Mouse (Mus musculus) G1E (cell line): ENCODE measurements around the gene Nos1ap. TPM values are rescaled to one million over a fixed set of nuclear protein-coding genes. Genes with fewer than 3 reads are reported as not detected.

Experiments used
- ATAC-seq: 2 replicates; pipeline ENCODE4 v1.8.0; 2016; ENCODE audit warnings: mild to moderate bottlenecking; ENCODE audit not compliant: insufficient number of reproducible peaks, poor library complexity, low FRiP score, severe bottlenecking; ENCODE audit errors: extremely low read depth
- DNase-seq: peaks from one replicate; pipeline ENCODE4 v3.0.0; 2012; ENCODE audit warnings: low spot score
- H3K27me3 ChIP-seq: 2 replicates; pipeline ENCODE4 v1.6.1; 2012; ENCODE audit warnings: mild to moderate bottlenecking, low read length, inconsistent platforms; ENCODE audit not compliant: insufficient read depth
- H3K36me3 ChIP-seq: replicated peaks from 2 replicates; pipeline ENCODE3; 2012; ENCODE audit warnings: mild to moderate bottlenecking, inconsistent platforms
- H3K4me1 ChIP-seq: 2 replicates; pipeline ENCODE4 v1.6.1; 2012; ENCODE audit warnings: low read depth, low read length, inconsistent platforms, mixed read lengths; ENCODE audit not compliant: insufficient read depth
- H3K4me3 ChIP-seq: 2 replicates; pipeline ENCODE4 v1.5.1; 2012; ENCODE audit warnings: low read depth, mild to moderate bottlenecking, inconsistent platforms, low read length, moderate library complexity, mixed read lengths
- H3K9me3 ChIP-seq: replicated peaks from 2 replicates; pipeline ENCODE4 v1.6.1; 2012; ENCODE audit warnings: inconsistent platforms
- CTCF ChIP-seq: IDR thresholded peaks from 2 replicates; pipeline ENCODE4 v1.5.1; 2012; ENCODE audit warnings: low read depth, low read length, inconsistent platforms, mixed read lengths
- GATA1 ChIP-seq: IDR thresholded peaks from 2 replicates; pipeline ENCODE4 v1.6.1; 2012; ENCODE audit warnings: borderline replicate concordance, low read length, inconsistent platforms, mixed read lengths
- GATA2 ChIP-seq: IDR thresholded peaks from 2 replicates; pipeline ENCODE4 v1.6.1; 2012; ENCODE audit warnings: low read depth, low read length, inconsistent platforms, borderline replicate concordance
- POLR2AphosphoS5 ChIP-seq: IDR thresholded peaks from 2 replicates; pipeline ENCODE4 v1.6.1; 2012; ENCODE audit warnings: low read depth, low read length, inconsistent platforms; ENCODE audit not compliant: insufficient replicate concordance
- TAL1 ChIP-seq: conservative IDR thresholded peaks from 2 replicates; pipeline ENCODE4 v1.6.1; 2012; ENCODE audit warnings: low read depth, low read length, inconsistent platforms, mixed read lengths
- polyA plus RNA-seq: library from polyadenylated mRNA; stranded (reverse); fragments of >175 nt; gene quantifications from 2 replicates; pipeline ENCODE4 v1.2.3, GENCODE M21; 2012
- total RNA-seq, 2 experiments: library from RNA; stranded (forward) in 1 of 2; stranded (reverse) in 1 of 2; fragments of 200-1000 nt in 1 of 2; fragments of >200 nt in 1 of 2; fragmentation: Nextera tagmentation in 1 of 2; gene quantifications; 2 replicates each; pipeline ENCODE4 v1.2.3; 2014 to 2017

Gene Nos1ap
- total and polyA plus RNA-seq, 3 experiments = 1.6 to 18.2 (median 6.1) TPM

DNA sequence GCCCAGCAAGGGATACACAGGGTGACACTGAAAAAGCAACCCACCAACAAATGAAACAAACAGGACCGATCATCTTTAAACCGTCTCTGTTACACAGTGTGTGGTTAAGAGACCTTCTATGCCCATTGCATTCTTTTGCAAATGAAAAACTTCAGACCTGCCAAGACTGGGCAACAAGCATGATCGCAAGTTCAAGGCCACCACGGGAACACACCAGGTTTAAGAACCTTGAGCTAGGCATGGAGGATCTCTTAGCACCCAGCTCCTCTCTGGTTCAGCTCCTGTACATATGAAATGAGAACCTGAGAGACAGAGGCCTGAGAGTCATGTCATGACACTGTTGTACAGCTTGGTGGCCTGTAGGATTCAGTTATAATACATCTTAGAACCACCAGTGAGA, 190.8 kb downstream of the Nos1ap start:
- no peaks in the 10 kb centered on the region for H3K36me3 ChIP-seq
- H3K4me1 ChIP-seq = no peaks in the 10 kb centered on the region
- peaks cover 6% of the 10 kb centered on the region for H3K27me3 ChIP-seq
- DNase-seq (no peak), ATAC-seq (no peak)
- no peaks in the 10 kb centered on the region for H3K9me3 ChIP-seq
- H3K4me3 ChIP-seq = no peak overlapping the region
- TF ChIP-seq TAL1 (no peak), GATA1 (no peak), GATA2 (no peak)

- no peak for DNase-seq
- TF ChIP-seq CTCF (no peak), POLR2AphosphoS5 (no peak)
Observed at GRCm38 (mm10) chr1:170395101-170395500, 194.6 kb downstream of the Nos1ap start.

DNA sequence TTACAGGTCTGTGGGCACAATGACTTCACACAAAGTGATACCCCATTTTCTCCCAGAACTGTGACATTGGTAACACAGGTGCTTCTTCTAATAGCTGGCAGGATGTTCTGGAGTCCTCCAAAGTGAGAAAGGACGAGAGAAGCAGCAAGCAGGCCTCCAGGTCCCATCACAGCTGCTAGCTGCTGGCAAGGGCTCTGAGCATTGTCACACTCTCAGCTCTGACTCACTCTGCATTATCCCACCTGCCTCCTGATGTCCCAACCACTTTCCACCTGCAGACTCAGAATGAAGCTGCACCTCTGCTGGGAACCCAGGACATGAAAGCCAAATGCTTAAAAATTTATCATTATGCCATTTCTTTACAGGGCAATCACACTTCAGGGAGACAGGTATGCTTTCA, 195.0 kb downstream of the Nos1ap start:
- DNase-seq = no peak
- no peak for ATAC-seq
- Histone ChIP-seq H3K36me3 (no peaks in the 10 kb centered on the region), H3K9me3 (no peaks in the 10 kb centered on the region), H3K27me3 (peaks cover 11% of the 10 kb centered on the region), H3K4me1 (no peaks in the 10 kb centered on the region), H3K4me3 (no peak overlapping the region)
- TF ChIP-seq POLR2AphosphoS5 = no peak
- TF ChIP-seq GATA1 = no peak
- TF ChIP-seq TAL1 = no peak
- no peak for TF ChIP-seq CTCF
- TF ChIP-seq GATA2 = no peak

More at GRCm38 (mm10) chr1:170395101-170395500, 194.6 kb downstream of the Nos1ap start:
- peaks cover 11% of the 10 kb centered on the region for H3K27me3 ChIP-seq
- H3K9me3 ChIP-seq = no peaks in the 10 kb centered on the region
- H3K4me3 ChIP-seq = no peak overlapping the region
- no peak for ATAC-seq
- H3K36me3 ChIP-seq = no peaks in the 10 kb centered on the region
- H3K4me1 ChIP-seq = no peaks in the 10 kb centered on the region

DNA sequence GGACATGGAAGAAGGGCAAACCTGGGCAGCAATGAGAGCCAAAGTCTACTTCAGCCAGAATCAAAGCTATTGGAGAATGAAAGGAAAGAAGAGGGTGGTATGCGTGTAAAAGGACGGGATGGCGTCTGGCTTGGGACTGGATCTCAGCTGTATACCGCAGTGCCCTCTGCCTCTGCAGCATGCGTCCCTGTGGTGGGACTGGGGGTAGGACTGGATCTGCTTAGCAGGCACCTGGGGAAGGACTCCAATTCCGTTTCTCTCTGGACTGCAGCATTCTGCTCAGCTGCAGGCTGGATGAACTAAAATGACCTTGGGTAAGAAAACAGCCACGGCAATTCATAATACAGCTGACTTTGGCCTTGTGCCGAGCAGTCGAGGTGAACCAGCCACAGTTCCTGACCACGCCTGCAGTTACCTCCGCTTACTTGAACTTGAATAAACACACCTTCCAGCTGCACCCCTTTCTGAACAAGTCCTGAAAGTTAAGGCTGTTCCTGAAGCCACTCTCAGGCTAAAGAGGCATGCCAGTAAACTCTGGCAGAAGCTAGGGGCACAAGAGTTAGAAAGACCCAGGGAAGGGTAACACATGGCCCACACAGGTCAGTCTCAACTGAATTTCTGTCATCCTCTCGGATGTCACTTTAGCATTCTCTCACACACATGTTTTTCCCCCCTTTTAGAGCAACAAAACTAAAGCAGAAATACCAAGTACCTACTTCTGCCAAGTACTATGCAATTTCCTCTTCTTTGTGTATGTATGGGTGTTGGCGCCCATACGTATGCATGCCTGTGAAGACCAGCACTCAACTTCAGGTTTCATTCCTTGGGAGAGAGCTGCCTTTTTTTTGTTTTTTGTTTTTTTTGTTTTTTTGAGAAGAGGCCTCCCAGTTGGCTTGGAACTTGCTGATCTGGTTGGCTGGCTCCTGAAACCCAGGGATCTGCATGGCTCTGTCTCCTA, 196.6 kb downstream of the Nos1ap start:
- H3K4me1 ChIP-seq = no peaks in the 10 kb centered on the region
- TF ChIP-seq TAL1 (no peak), CTCF (no peak), GATA2 (no peak), POLR2AphosphoS5 (no peak), GATA1 (no peak)
- DNase-seq = no peak
- H3K4me3 ChIP-seq = no peak overlapping the region
- no peaks in the 10 kb centered on the region for H3K9me3 ChIP-seq
- H3K27me3 ChIP-seq = peaks cover 11% of the 10 kb centered on the region
- no peaks in the 10 kb centered on the region for H3K36me3 ChIP-seq
- ATAC-seq = no peak

GRCm38 (mm10) chr1:170387180-170387912, 202.3 kb downstream of the Nos1ap start:
- H3K9me3 ChIP-seq = no peaks in the 10 kb centered on the region
- no peaks in the 10 kb centered on the region for H3K27me3 ChIP-seq
- ATAC-seq (no peak), DNase-seq (no peak)
- H3K4me3 ChIP-seq = no peak overlapping the region
- no peaks in the 10 kb centered on the region for H3K36me3 ChIP-seq
- TF ChIP-seq GATA1 (no peak), CTCF (no peak), GATA2 (no peak), TAL1 (no peak), POLR2AphosphoS5 (no peak)
- no peaks in the 10 kb centered on the region for H3K4me1 ChIP-seq

DNA sequence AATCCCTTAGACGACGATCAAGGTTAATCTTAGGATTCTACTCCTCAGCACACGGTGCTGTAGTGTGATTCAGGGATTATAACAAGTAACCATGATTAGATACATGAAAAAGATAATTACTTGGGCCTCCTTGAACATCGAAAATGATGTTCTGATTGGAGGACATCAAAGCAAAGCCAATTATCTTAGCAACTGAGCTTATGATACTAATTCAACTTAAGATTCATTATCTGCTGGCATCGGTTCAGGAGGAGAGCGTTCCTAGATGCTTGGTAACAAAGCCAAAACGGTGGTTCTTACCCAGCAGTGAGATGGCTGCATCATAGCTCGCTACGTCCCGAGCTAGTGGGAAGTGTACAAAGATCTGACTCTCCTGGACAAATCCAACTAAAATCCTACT, 204.2 kb downstream of the Nos1ap start:
- no peaks in the 10 kb centered on the region for H3K36me3 ChIP-seq

More for the DNA sequence above, 204.2 kb downstream of the Nos1ap start:
- H3K9me3 ChIP-seq = no peaks in the 10 kb centered on the region
- peaks cover 5% of the 10 kb centered on the region; the same call in 1 of the 2 replicates for H3K27me3 ChIP-seq
- TF ChIP-seq GATA1 = no peak
- no peak for TF ChIP-seq CTCF
- no peak for TF ChIP-seq TAL1
- no peak for TF ChIP-seq POLR2AphosphoS5
- no peak for TF ChIP-seq GATA2
- ATAC-seq (no peak), DNase-seq (no peak)
- H3K4me1 ChIP-seq = no peaks in the 10 kb centered on the region
- no peak overlapping the region for H3K4me3 ChIP-seq
